Mouse (Mus musculus) hindbrain, embryonic 11.5 days (tissue): ENCODE results near the gene Atxn1. TPM values are rescaled to one million over a fixed set of nuclear protein-coding genes. Genes with fewer than 3 reads are reported as not detected.

Source experiments
- ATAC-seq: fragments of 200-750 bp; cut with Nextera tagmentation; 2 replicates; pipeline ENCODE4 v1.8.0; 2017; ENCODE audit warnings: mild to moderate bottlenecking, moderate TSS enrichment, moderate library complexity; ENCODE audit not compliant: low FRiP score
- DNase-seq: peaks from one replicate; pipeline ENCODE4 v3.0.0-alpha.2; 2015; ENCODE audit warnings: low spot score
- H3K27ac ChIP-seq: fragments of 300-500 bp; sonication (generic); 2 replicates; pipeline ENCODE4 v1.5.1; 2014; ENCODE audit warnings: mild to moderate bottlenecking, low read depth, low read length
- H3K27me3 ChIP-seq: fragments of 300-500 bp; sonication (generic); 2 replicates; pipeline ENCODE4 v1.6.1; 2014; ENCODE audit warnings: mild to moderate bottlenecking, low read length, moderate library complexity, mixed read lengths; ENCODE audit not compliant: control insufficient read depth, insufficient read depth
- H3K36me3 ChIP-seq: fragments of 300-500 bp; sonication (generic); 2 replicates; pipeline ENCODE4 v1.6.1; 2014; ENCODE audit warnings: mild to moderate bottlenecking, low read length, moderate library complexity, mixed read lengths; ENCODE audit not compliant: control insufficient read depth, insufficient read depth
- H3K4me1 ChIP-seq: fragments of 300-500 bp; sonication (generic); replicated peaks from 2 replicates; pipeline ENCODE4 v1.6.1; 2014; ENCODE audit warnings: low read length, mixed read lengths; ENCODE audit not compliant: control insufficient read depth, insufficient read depth
- H3K4me2 ChIP-seq: fragments of 300-500 bp; sonication (generic); replicated peaks from 2 replicates; pipeline ENCODE4 v1.6.1; 2014; ENCODE audit warnings: mild to moderate bottlenecking, low read depth, low read length
- H3K4me3 ChIP-seq: fragments of 300-500 bp; sonication (generic); 2 replicates; pipeline ENCODE4 v1.5.1; 2014; ENCODE audit warnings: low read depth, low read length
- H3K9ac ChIP-seq: fragments of 300-500 bp; sonication (generic); 2 replicates; pipeline ENCODE4 v1.6.1; 2014; ENCODE audit warnings: low read depth, low read length
- H3K9me3 ChIP-seq: fragments of 300-500 bp; sonication (generic); 2 replicates; pipeline ENCODE4 v1.6.1; 2016; ENCODE audit warnings: low read length; ENCODE audit not compliant: control insufficient read depth
- WGBS: fragments of 180-500 bp; shearing (Covaris S2); extraction: QIAGEN DNeasy Blood & Tissue Kit; methylation state at CpG from one replicate; pipeline ENCODE4 v1.1.7; 2014; 5-methylcytosine and 5-hydroxymethylcytosine counted together
- polyA plus RNA-seq: library from polyadenylated mRNA; unstranded; fragments of >200 nt; fragmentation: Nextera tagmentation; extraction: Ambion mirVana; gene quantifications from 2 replicates; pipeline ENCODE4 v1.2.1, GENCODE M21; 2014

Gene Atxn1
- polyA plus RNA-seq, 1 experiment from 2014 or later, result 3.2 TPM

DNA sequence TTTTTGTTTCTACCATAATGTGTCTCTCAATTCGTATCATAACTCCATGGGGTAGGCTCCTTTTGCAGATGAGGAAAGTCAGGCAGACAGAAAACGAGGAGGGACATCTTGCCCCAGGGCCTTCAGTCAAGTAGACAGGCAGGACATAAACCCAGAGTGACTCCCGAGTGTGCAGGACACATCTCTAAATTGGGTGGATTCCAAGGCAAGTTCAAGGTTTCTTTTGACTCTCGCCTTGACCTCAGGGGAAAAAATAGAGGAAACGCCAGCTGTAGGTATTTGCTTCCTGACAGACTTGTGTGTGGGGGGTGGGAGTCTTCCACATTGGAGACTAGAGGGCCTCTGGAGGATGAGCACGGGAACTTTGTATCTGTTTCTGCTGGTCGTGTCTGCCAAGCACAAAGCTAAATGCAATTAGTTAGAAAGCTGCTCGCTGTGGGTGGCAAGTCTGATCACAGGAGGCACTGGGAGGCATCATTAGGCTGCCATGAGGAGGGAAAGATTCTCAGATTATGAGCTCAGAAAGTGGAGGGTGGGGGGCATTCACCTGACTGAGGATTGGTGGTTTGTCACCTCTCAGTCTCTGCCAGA, 449.9 kb downstream of the Atxn1 start:
- no peak for DNase-seq
- H3K4me1 ChIP-seq, result peaks cover 7% of the 10 kb centered on the region
- WGBS, result 54% methylated on average over 8 of the region's 8 CpGs

DNA sequence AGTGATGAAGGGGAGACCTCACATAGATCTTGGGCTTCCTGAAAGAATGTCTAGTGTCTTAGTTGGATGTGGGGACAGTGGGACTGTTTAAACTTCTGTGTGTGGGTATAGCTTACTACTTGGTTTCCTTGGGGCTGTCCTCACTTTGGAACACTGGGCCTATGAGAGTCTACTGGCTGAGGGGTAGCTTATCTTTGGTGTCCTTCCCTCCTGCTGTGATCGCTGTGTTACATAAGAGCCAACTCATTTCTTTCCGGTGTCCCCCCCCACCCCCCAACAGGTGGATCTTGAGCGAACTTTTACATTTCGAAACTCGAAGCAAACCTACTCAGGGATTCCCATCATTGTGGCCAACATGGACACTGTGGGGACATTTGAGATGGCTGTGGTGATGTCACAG, 450.7 kb downstream of the Atxn1 start:
- no peak for DNase-seq
- H3K4me2 ChIP-seq, result no peak overlapping the region
- no peak overlapping the region for H3K4me3 ChIP-seq
- H3K36me3 ChIP-seq, result no peaks in the 10 kb centered on the region
- 89% methylated on average over 5 of the region's 5 CpGs for WGBS
- H3K27me3 ChIP-seq, result peaks cover 3% of the 10 kb centered on the region; the same call in 1 of the 2 replicates
- H3K4me1 ChIP-seq, result peaks cover 7% of the 10 kb centered on the region
- no peak for ATAC-seq
- no peak overlapping the region for H3K27ac ChIP-seq
- no peaks in the 10 kb centered on the region for H3K9me3 ChIP-seq
- H3K9ac ChIP-seq, result no peak overlapping the region

More for the DNA sequence above, 449.9 kb downstream of the Atxn1 start:
- H3K27me3 ChIP-seq, result no peaks in the 10 kb centered on the region
- no peaks in the 10 kb centered on the region for H3K36me3 ChIP-seq
- H3K27ac ChIP-seq, result no peak overlapping the region
- no peak overlapping the region for H3K9ac ChIP-seq
- H3K9me3 ChIP-seq, result no peaks in the 10 kb centered on the region
- no peak overlapping the region for H3K4me3 ChIP-seq
- H3K4me2 ChIP-seq, result no peak overlapping the region
- ATAC-seq, result no peak

DNA sequence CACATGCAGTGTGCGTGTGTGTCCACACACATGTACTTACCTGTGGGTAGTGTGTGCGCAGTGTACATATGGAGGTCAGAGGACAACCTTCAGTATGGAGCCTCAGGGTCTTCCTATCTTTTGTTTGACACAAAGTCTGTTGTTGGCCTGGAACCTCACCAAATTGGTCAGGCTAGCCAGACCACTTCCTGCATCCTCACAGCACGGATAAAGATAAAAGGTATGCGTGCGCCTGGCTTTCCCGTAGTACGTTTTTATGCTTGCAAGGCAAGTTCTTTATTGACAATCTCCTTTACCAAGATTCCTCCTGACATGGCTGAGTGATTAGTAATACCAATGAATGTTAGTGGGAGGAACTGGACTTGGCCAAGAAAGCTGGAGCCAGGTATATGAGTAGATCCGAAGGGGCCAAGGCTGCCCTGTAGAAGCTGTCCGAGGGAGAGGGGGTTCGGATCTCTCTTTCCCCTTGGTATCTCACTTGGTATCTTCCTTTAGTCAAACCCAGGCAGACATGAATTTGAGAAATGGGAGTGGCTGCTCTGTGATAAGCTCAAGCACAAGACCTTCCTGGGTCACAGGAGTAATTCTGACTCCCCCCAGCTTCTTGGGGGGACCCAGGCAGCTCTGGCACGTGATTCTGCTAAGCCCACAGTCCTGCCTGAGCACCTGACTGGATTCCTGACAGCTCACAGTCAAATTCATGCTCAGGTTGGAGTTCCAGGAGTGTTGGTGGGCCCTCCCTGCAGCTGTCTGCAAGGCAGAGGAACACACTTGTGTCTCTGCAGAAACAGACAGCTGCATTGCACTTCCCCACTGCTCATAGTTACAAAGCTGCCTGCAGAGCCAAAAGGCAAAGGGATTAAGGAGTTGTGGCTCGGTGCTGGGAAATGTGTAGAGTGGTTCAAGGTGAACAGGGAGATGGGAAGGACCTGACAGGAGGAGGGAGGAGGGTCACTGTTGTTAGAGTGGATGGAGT, 451.5 kb downstream of the Atxn1 start:
- Histone ChIP-seq H3K4me3 (no peak overlapping the region), H3K36me3 (no peaks in the 10 kb centered on the region), H3K27ac (no peak overlapping the region), H3K4me1 (peaks cover 7% of the 10 kb centered on the region), H3K9me3 (no peaks in the 10 kb centered on the region), H3K4me2 (no peak overlapping the region), H3K9ac (no peak overlapping the region), H3K27me3 (peaks cover 4% of the 10 kb centered on the region; the same call in 1 of the 2 replicates)
- WGBS, result 83% methylated on average over 12 of the region's 12 CpGs
- no peak for ATAC-seq
- no peak for DNase-seq

DNA sequence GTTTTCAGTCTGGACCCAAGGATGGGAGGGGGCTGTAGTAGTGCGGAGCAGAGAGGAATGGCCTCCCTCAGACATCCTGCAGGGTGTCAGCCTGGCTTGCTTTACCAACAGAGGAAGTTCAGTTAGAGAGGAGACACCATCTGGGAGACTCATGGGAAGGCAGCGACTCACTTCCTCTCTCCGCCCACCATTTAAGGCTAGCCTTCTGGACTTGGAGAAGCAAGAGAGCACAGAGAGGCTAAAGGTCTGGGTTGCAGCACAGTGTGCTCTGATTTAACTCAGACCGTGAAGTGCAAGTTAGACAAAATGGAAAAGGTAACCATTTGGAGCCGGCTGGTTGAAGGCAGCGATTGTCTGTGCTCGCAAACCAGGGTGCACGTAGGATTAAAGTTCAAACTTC, 452.3 kb downstream of the Atxn1 start:
- DNase-seq, result no peak
- Histone ChIP-seq H3K27ac (no peak overlapping the region), H3K4me2 (no peak overlapping the region), H3K27me3 (peaks cover 4% of the 10 kb centered on the region; the same call in 1 of the 2 replicates), H3K4me3 (no peak overlapping the region), H3K9me3 (no peaks in the 10 kb centered on the region), H3K9ac (no peak overlapping the region), H3K4me1 (peaks cover 11% of the 10 kb centered on the region), H3K36me3 (no peaks in the 10 kb centered on the region)
- ATAC-seq, result no peak
- 83% methylated on average over 8 of the region's 8 CpGs for WGBS

- Histone ChIP-seq H3K4me3 (no peak overlapping the region), H3K27ac (no peak overlapping the region), H3K36me3 (no peaks in the 10 kb centered on the region), H3K4me1 (peaks cover 9% of the 10 kb centered on the region; the same call in 1 of the 2 replicates), H3K9ac (no peak overlapping the region), H3K9me3 (no peaks in the 10 kb centered on the region), H3K4me2 (no peak overlapping the region), H3K27me3 (peaks cover 4% of the 10 kb centered on the region; the same call in 1 of the 2 replicates)
- 90% methylated on average over 6 of the region's 6 CpGs for WGBS
- DNase-seq (no peak), ATAC-seq (no peak)
Observed at GRCm38 (mm10) chr13:45511706-45512435, 452.9 kb downstream of the Atxn1 start.

- Histone ChIP-seq H3K36me3 (no peaks in the 10 kb centered on the region), H3K9ac (no peak overlapping the region), H3K4me3 (no peak overlapping the region), H3K4me2 (0 out of 2 replicates have a peak overlapping the region, but pooled peaks have one; percentile 5), H3K27me3 (peaks cover 4% of the 10 kb centered on the region; the same call in 1 of the 2 replicates), H3K9me3 (no peaks in the 10 kb centered on the region), H3K27ac (no peak overlapping the region), H3K4me1 (0 out of 2 replicates have a peak, but pooled peaks cover 4% of the 10 kb centered on the region)
- no peak for ATAC-seq
- no peak for DNase-seq
- WGBS, result 63% methylated on average over 6 of the region's 6 CpGs
Observed at GRCm38 (mm10) chr13:45509366-45509765, 455.4 kb downstream of the Atxn1 start.

DNA sequence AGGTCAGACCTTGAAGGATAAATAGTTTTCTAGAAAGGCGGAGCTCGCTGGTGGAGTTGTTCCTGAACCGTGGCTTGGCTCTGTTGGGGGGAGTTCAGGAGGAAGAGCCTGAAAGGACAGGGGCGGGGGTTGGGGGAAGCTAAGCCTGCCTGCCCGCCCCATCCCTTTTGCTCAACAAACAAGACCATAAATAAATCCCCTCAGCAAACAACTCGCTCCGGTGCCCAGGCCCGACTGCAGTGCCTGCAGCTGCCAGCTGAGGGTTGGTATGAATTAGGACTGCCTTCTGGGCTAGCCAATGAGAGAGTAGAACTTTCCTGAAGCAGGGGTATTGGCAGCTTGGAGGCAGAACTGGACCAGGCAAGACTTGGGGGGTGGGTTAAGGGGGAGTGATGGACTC, 456.3 kb downstream of the Atxn1 start:
- DNase-seq (peak; percentile 41), ATAC-seq (no peak)
- H3K27me3 ChIP-seq, result peaks cover 4% of the 10 kb centered on the region; the same call in 1 of the 2 replicates
- no peaks in the 10 kb centered on the region for H3K36me3 ChIP-seq
- no peaks in the 10 kb centered on the region for H3K9me3 ChIP-seq
- 0% methylated on average over 8 of the region's 8 CpGs for WGBS
- no peak overlapping the region for H3K27ac ChIP-seq
- H3K9ac ChIP-seq, result 0 out of 2 replicates have a peak overlapping the region, but pooled peaks have one; percentile 23
- peak overlapping the region; percentile 66 for H3K4me2 ChIP-seq
- H3K4me1 ChIP-seq, result 0 out of 2 replicates have a peak, but pooled peaks cover 4% of the 10 kb centered on the region
- peak overlapping the region; percentile 37 for H3K4me3 ChIP-seq
